21 mouse cellular contexts compared by ENCODE assay signal in the genomic region with DNA sequence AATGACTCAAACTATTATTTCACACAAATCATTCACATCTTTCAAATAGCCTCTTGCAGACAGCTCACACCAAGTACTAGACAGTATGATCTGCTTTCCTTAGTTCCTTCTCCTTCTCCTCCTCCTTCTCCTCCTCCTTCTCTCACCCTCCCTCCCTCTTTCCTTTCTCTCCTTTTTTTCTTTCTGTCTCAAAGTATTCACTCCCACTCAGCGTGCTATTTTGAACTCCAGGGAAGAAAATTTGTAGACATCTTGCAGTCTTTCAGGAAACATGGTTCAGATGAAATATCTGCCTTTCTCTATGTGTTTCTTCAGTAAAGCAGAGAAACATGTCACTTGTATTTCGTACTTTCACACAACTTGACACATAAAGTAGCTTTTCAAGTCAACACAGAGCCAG.
DNase-seq lines count a peak whose midpoint lies in the region; ATAC-seq and TF ChIP-seq lines count a peak whose summit lies in the region.
"Had no signal": no experiment of that assay in that cellular context is flagged by ENCODE, and none has a peak within 500 bp of the region (broad histone marks: within the 10 kb centered on the region; RNA-seq: fewer than 3 reads in every experiment).

No protein-coding gene starts in this region.

- peak; percentile 35 for ATAC-seq in frontal cortex, adult (ENCODE audit: low TSS enrichment)
- ATAC-seq: forebrain, embryonic 16.5 days; hindbrain, embryonic 16.5 days had no signal

- intact Hi-C loops in left cerebral cortex, adult 2 months (cut with DNase I), result no loop called here
- intact Hi-C loops in left cerebral cortex, postnatal 14 days (cut with DNase I), result no loop called here

- peak overlapping the region; percentile 16 for H3K27ac ChIP-seq in left cerebral cortex, adult 2 months
- H3K27ac ChIP-seq: embryonic facial prominence, embryonic 13.5 days; forebrain, embryonic 12.5 days; heart, embryonic 13.5 days; hindbrain, embryonic 12.5 days had no signal

- DNase-seq in frontal cortex, postnatal 14 days (ENCODE audit: low spot score in 2 of 2), result no peak
- no peak for DNase-seq in left cerebral cortex, adult 2 months (ENCODE audit: extremely low spot score in 1 of 2, low spot score in 2 of 2)
- no peak for DNase-seq in left cerebral cortex, postnatal 14 days (ENCODE audit: low spot score in 2 of 2)
- DNase-seq in right cerebral cortex, postnatal 25 days, result peak; percentile 3
- DNase-seq in right cerebral cortex, adult 2 months (ENCODE audit: low spot score in 2 of 2), result no peak
- no peak for DNase-seq in urinary bladder, adult 2 months (ENCODE audit: low spot score)
- DNase-seq: adrenal gland, adult 8-10 months; B cell, adult 2 months; cerebellum, adult 11-12 months; cerebellum, adult 9-10 months; cerebellum, postnatal 25 days; gastrocnemius, adult 2 months; gastrocnemius, postnatal 25 days; heart, postnatal 4 days had no signal

- TF ChIP-seq CTCF in left cerebral cortex, adult 2 months (IDR thresholded peaks at IDR 0.05), result no peak

- no peak overlapping the region for H3K4me3 ChIP-seq in left cerebral cortex, adult 2 months
- H3K4me3 ChIP-seq: embryonic facial prominence, embryonic 13.5 days; forebrain, embryonic 12.5 days; gastrocnemius, adult 2 months; heart, embryonic 13.5 days; hindbrain, embryonic 12.5 days had no signal
